Mouse (Mus musculus): ENCODE measurements at regions not wholly inside any gene's neighbourhood (a gene's known extent, or its start where the extent isn't known, plus 50 kb on each side); places are given as distances from the start of the nearest gene placed in this dataset.

- DNase-seq (ENCODE audit: low read depth, low spot score): no peak
- under 1% methylated on average over 4 of the region's 4 CpGs for WGBS
Measured at GRCm38 (mm10) chr14:48330965-48331622, 114.8 kb upstream of the Tmem260 start.

GRCm38 (mm10) chr14:48331623-48332000 lies 114.3 kb upstream of the Tmem260 start:
- no peak for DNase-seq (ENCODE audit: low read depth, low spot score)
- WGBS: 47% methylated on average over 2 of the region's 2 CpGs

- WGBS: 56% methylated on average over 2 of the region's 2 CpGs
- DNase-seq (ENCODE audit: low read depth, low spot score): no peak
Measured at GRCm38 (mm10) chr14:48332193-48332592, 113.7 kb upstream of the Tmem260 start.

GRCm38 (mm10) chr14:48332660-48333059 lies 113.3 kb upstream of the Tmem260 start:
- no peak for DNase-seq (ENCODE audit: low read depth, low spot score)
- WGBS: 15% methylated on average over 4 of the region's 4 CpGs

GRCm38 (mm10) chr14:48334106-48334809 lies 111.7 kb upstream of the Tmem260 start:
- 66% methylated on average over 8 of the region's 8 CpGs for WGBS
- no peak for DNase-seq (ENCODE audit: low read depth, low spot score)

GRCm38 (mm10) chr14:48339434-48339833 lies 106.5 kb upstream of the Tmem260 start:
- no peak for DNase-seq (ENCODE audit: low read depth, low spot score)
- 86% methylated on average over 4 of the region's 4 CpGs for WGBS

- WGBS: 65% methylated on average over 7 of the region's 7 CpGs
- DNase-seq (ENCODE audit: low read depth, low spot score): no peak
Measured at GRCm38 (mm10) chr14:48342944-48343343, 103.0 kb upstream of the Tmem260 start.

- WGBS: 88% methylated on average over 7 of the region's 7 CpGs
- DNase-seq (ENCODE audit: low read depth, low spot score): no peak
Measured at GRCm38 (mm10) chr14:48345956-48346355, 100.0 kb upstream of the Tmem260 start.

GRCm38 (mm10) chr14:48349392-48350044 lies 96.4 kb upstream of the Tmem260 start:
- DNase-seq (ENCODE audit: low read depth, low spot score): no peak
- WGBS: 85% methylated on average over 9 of the region's 9 CpGs

- no peak for DNase-seq (ENCODE audit: low read depth, low spot score)
- WGBS: 52% methylated on average over 6 of the region's 6 CpGs
Measured at GRCm38 (mm10) chr14:48351652-48352051, 94.3 kb upstream of the Tmem260 start.

- DNase-seq (ENCODE audit: low read depth, low spot score): no peak
Measured at GRCm38 (mm10) chr14:48352825-48353224, 93.1 kb upstream of the Tmem260 start.

GRCm38 (mm10) chr14:48354176-48354575 lies 91.7 kb upstream of the Tmem260 start:
- 41% methylated on average over 1 of the region's 1 CpGs for WGBS

GRCm38 (mm10) chr14:48357441-48357840 lies 88.5 kb upstream of the Tmem260 start:
- WGBS: 82% methylated on average over 8 of the region's 8 CpGs
- DNase-seq (ENCODE audit: low read depth, low spot score): no peak

More at GRCm38 (mm10) chr14:48354176-48354575, 91.7 kb upstream of the Tmem260 start:
- no peak for DNase-seq (ENCODE audit: low read depth, low spot score)

GRCm38 (mm10) chr14:48358487-48359159 lies 87.3 kb upstream of the Tmem260 start:
- 36% methylated on average over 12 of the region's 12 CpGs for WGBS
- no peak for DNase-seq (ENCODE audit: low read depth, low spot score)

GRCm38 (mm10) chr14:48361820-48362219 lies 84.1 kb upstream of the Tmem260 start:
- DNase-seq (ENCODE audit: low read depth, low spot score): no peak
- whole genome bisulfite sequencing: 83% methylated on average over 7 of the region's 7 CpGs

GRCm38 (mm10) chr14:48367006-48367405 lies 78.9 kb upstream of the Tmem260 start:
- DNase-seq (ENCODE audit: low read depth, low spot score): peak; percentile 29
- 12% methylated on average over 7 of the region's 7 CpGs for WGBS

GRCm38 (mm10) chr14:48370322-48370721 lies 75.6 kb upstream of the Tmem260 start:
- peak; percentile 27 for DNase-seq (ENCODE audit: low read depth, low spot score)
- 0% methylated on average over 1 of the region's 1 CpGs for WGBS

GRCm38 (mm10) chr14:48371766-48372165 lies 74.2 kb upstream of the Tmem260 start:
- 53% methylated on average over 5 of the region's 5 CpGs for WGBS
- DNase-seq (ENCODE audit: low read depth, low spot score): no peak

- whole genome bisulfite sequencing: 19% methylated on average over 5 of the region's 5 CpGs
- no peak for DNase-seq (ENCODE audit: low read depth, low spot score)
Measured at GRCm38 (mm10) chr14:48376112-48376511, 69.8 kb upstream of the Tmem260 start.

Data from large intestine, adult 2 months (tissue).